Mouse (Mus musculus): Measurements from ENCODE around the gene Gm3629. TPM values are rescaled to one million over a fixed set of nuclear protein-coding genes. Genes with fewer than 3 reads are reported as not detected.
"Not testable (repeated sequence)": the region's sequence is repeated elsewhere in the genome, so short reads cannot be mapped to it uniquely, and the experiment has no call there.

The Gm3629 gene
- 0.11 TPM in 1 of 2 replicates, not detected in the other for polyA plus RNA-seq (2015; fragmentation: Nextera tagmentation; extraction: Ambion mirVana)

DNA sequence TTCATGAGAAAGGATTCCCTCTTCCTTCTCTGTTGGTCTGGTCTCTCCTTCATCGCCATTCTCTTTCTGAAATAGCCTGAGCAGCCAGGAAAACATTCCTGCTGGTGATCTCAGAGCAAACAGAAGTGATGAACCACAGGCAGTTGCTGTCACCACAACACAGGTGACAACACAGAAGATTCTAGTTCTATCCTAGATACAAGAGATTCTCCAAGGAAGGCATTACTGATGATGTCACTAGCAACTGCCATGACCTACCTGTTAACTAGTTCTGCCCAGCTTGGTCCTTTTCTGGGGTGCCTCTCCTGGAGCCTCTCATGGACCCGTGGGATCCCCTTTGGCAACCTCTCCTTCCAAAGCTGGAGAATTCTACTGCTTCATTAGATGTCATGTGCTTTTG, at the start of gene Gm3629:
TSS of gene Gm3629 (minus strand) at position 101 of the 400 bp plus-strand sequence.
- H3K27ac ChIP-seq; H3K9ac ChIP-seq (ENCODE audit: low read depth, low read length); H3K27me3 ChIP-seq (ENCODE audit: insufficient read depth, low read length); H3K4me1 ChIP-seq (replicated peaks; ENCODE audit: insufficient read depth, low read length); H3K9me3 ChIP-seq (replicated peaks; ENCODE audit: low read length); DNase-seq (ENCODE audit: low spot score); ATAC-seq (replicated peaks; ENCODE audit: low FRiP score, low read depth); H3K4me2 ChIP-seq (ENCODE audit: low read length); H3K4me3 ChIP-seq (replicated peaks; ENCODE audit: low read depth, low read length); H3K36me3 ChIP-seq (ENCODE audit: insufficient read depth, low read length): not testable (repeated sequence)
- WGBS = 47% methylated on average over 1 of the region's 2 CpGs

- not testable (repeated sequence) for ATAC-seq (replicated peaks; ENCODE audit: low FRiP score, low read depth); H3K4me1 ChIP-seq (replicated peaks; ENCODE audit: insufficient read depth, low read length); H3K27me3 ChIP-seq (ENCODE audit: insufficient read depth, low read length); DNase-seq (ENCODE audit: low spot score); H3K4me2 ChIP-seq (ENCODE audit: low read length); H3K9ac ChIP-seq (ENCODE audit: low read depth, low read length); H3K4me3 ChIP-seq (replicated peaks; ENCODE audit: low read depth, low read length); H3K36me3 ChIP-seq (ENCODE audit: insufficient read depth, low read length); H3K27ac ChIP-seq; H3K9me3 ChIP-seq (replicated peaks; ENCODE audit: low read length)
- 75% methylated on average over 1 of the region's 2 CpGs for WGBS
Observed at GRCm38 (mm10) chr14:6622318-6622717, 31.9 kb upstream of the Gm3629 start, which contains the start of gene Gm3460. TSS of gene Gm3460 (minus strand) at chr14:6622418.

DNA sequence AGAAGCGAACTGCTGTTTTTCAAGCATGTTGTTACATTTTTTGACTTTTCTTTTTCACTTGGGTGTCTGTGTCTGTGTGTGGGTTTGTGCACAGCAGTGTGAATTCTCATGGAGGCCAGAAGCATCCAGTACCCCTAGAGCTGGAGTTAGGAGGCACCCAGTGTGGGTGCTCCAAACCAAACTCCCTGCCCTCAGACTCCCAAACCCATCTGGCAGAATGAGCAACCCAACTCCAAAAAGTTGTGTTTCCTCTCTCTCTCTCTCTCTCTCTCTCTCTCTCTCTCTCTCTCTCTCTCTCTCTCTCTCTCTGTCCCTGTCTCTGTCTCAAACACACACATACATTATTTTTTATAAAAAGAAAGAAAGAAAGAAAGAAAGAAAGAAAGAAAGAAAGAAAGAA, 16.0 kb upstream of the Gm3629 start:
- ATAC-seq (replicated peaks; ENCODE audit: low FRiP score, low read depth); H3K27me3 ChIP-seq (ENCODE audit: insufficient read depth, low read length); DNase-seq (ENCODE audit: low spot score); H3K9ac ChIP-seq (ENCODE audit: low read depth, low read length); H3K4me1 ChIP-seq (replicated peaks; ENCODE audit: insufficient read depth, low read length); H3K4me2 ChIP-seq (ENCODE audit: low read length); H3K27ac ChIP-seq; H3K4me3 ChIP-seq (replicated peaks; ENCODE audit: low read depth, low read length); H3K36me3 ChIP-seq (ENCODE audit: insufficient read depth, low read length); H3K9me3 ChIP-seq (replicated peaks; ENCODE audit: low read length): not testable (repeated sequence)
- WGBS = no CpG with 5 or more reads among the region's 1 CpGs

DNA sequence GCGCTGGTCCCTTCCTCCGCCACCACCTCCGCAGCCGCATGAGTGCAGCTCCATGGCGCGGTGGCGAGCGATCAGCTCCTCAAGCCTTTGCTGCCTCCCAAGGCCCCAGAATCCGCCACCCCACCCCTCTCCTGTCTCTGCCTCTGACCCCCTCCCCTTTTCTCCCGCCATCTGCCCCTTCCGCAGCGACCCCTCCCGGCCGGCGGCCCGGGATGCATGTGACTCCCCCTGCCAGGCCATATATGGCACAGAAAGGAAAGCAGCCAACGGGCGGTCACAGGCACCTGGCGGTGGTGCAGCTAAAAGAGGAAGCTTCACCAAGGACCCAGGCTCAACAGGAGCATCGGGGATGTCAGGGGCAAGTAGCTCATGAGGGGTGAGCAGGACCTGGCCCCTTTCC, 14.6 kb upstream of the Gm3629 start:
- H3K4me1 ChIP-seq (replicated peaks; ENCODE audit: insufficient read depth, low read length); ATAC-seq (replicated peaks; ENCODE audit: low FRiP score, low read depth); H3K9me3 ChIP-seq (replicated peaks; ENCODE audit: low read length); H3K9ac ChIP-seq (ENCODE audit: low read depth, low read length); H3K27me3 ChIP-seq (ENCODE audit: insufficient read depth, low read length); H3K36me3 ChIP-seq (ENCODE audit: insufficient read depth, low read length); H3K27ac ChIP-seq: not testable (repeated sequence)
- WGBS = 1% methylated on average over 16 of the region's 20 CpGs
- Histone ChIP-seq H3K4me3 (replicated peaks; ENCODE audit: low read depth, low read length) (peak overlapping the region; percentile 22; the same call in 1 of the 2 replicates), H3K4me2 (ENCODE audit: low read length) (peak overlapping the region; percentile 48)
- peak; percentile 24 for DNase-seq (ENCODE audit: low spot score)
- peak; percentile 52 for TF ChIP-seq CTCF (IDR thresholded peaks at IDR 0.05; ENCODE audit: low read depth)

- Histone ChIP-seq H3K4me2 (ENCODE audit: low read length) (peak overlapping the region; percentile 48), H3K4me3 (replicated peaks; ENCODE audit: low read depth, low read length) (0 out of 2 replicates have a peak overlapping the region, but pooled peaks have one; percentile 22)
- not testable (repeated sequence) for H3K27ac ChIP-seq; H3K9me3 ChIP-seq (replicated peaks; ENCODE audit: low read length); H3K27me3 ChIP-seq (ENCODE audit: insufficient read depth, low read length); H3K36me3 ChIP-seq (ENCODE audit: insufficient read depth, low read length); ATAC-seq (replicated peaks; ENCODE audit: low FRiP score, low read depth); H3K9ac ChIP-seq (ENCODE audit: low read depth, low read length); H3K4me1 ChIP-seq (replicated peaks; ENCODE audit: insufficient read depth, low read length)
- DNase-seq (ENCODE audit: low spot score) = peak; percentile 0
- WGBS = 5% methylated on average over 17 of the region's 20 CpGs
Observed at GRCm38 (mm10) chr14:6604551-6604950, 14.1 kb upstream of the Gm3629 start.

GRCm38 (mm10) chr14:6537190-6537589, 53.2 kb downstream of the Gm3629 start, which contains the start of gene Gm8356:
TSS of gene Gm8356 (minus strand) at chr14:6537290.
- not testable (repeated sequence) for H3K4me1 ChIP-seq (replicated peaks; ENCODE audit: insufficient read depth, low read length); H3K27ac ChIP-seq; H3K9ac ChIP-seq (ENCODE audit: low read depth, low read length); H3K9me3 ChIP-seq (replicated peaks; ENCODE audit: low read length); DNase-seq (ENCODE audit: low spot score); H3K36me3 ChIP-seq (ENCODE audit: insufficient read depth, low read length); H3K4me2 ChIP-seq (ENCODE audit: low read length); H3K27me3 ChIP-seq (ENCODE audit: insufficient read depth, low read length); ATAC-seq (replicated peaks; ENCODE audit: low FRiP score, low read depth); H3K4me3 ChIP-seq (replicated peaks; ENCODE audit: low read depth, low read length)
- no CpG with 5 or more reads among the region's 2 CpGs for WGBS

Other genes starting within 250 kb of the Gm3629 start
- not detected in 2 replicates for gene Gm3618, start 246.9 kb downstream of the Gm3629 start, polyA plus RNA-seq (2015; fragmentation: Nextera tagmentation; extraction: Ambion mirVana)
- not detected in 2 replicates for gene Gm16440, start 200.3 kb downstream of the Gm3629 start, polyA plus RNA-seq (2015; fragmentation: Nextera tagmentation; extraction: Ambion mirVana)
- gene Gm3591, start 178.1 kb downstream of the Gm3629 start, polyA plus RNA-seq (2015; fragmentation: Nextera tagmentation; extraction: Ambion mirVana) = 0.37 TPM in 1 of 2 replicates, not detected in the other
- not detected in 2 replicates for gene Gm3594, start 146.0 kb downstream of the Gm3629 start, polyA plus RNA-seq (2015; fragmentation: Nextera tagmentation; extraction: Ambion mirVana)
- not detected in 2 replicates for gene Gm8356, start 53.3 kb downstream of the Gm3629 start, polyA plus RNA-seq (2015; fragmentation: Nextera tagmentation; extraction: Ambion mirVana)
- gene Gm3460, start 31.8 kb upstream of the Gm3629 start, polyA plus RNA-seq (2015; fragmentation: Nextera tagmentation; extraction: Ambion mirVana) = not detected in 2 replicates
- gene Gm10251, start 93.6 kb upstream of the Gm3629 start, polyA plus RNA-seq (2015; fragmentation: Nextera tagmentation; extraction: Ambion mirVana) = not detected in 2 replicates
- not detected in 2 replicates for gene Gm8050, start 129.6 kb upstream of the Gm3629 start, polyA plus RNA-seq (2015; fragmentation: Nextera tagmentation; extraction: Ambion mirVana)
- 1.9 and 2.6 TPM in 2 replicates for gene Gm3636, start 151.7 kb upstream of the Gm3629 start, polyA plus RNA-seq (2015; fragmentation: Nextera tagmentation; extraction: Ambion mirVana)
- gene Gm8362, start 183.8 kb upstream of the Gm3629 start, polyA plus RNA-seq (2015; fragmentation: Nextera tagmentation; extraction: Ambion mirVana) = not detected in 2 replicates
- not detected in 2 replicates for gene Gm3642, start 249.7 kb upstream of the Gm3629 start, polyA plus RNA-seq (2015; fragmentation: Nextera tagmentation; extraction: Ambion mirVana)

All from kidney, postnatal 0 days (tissue).